Mouse (Mus musculus): ENCODE data around the gene Adh7. TPM values are rescaled to one million over a fixed set of nuclear protein-coding genes. Genes with fewer than 3 reads are reported as not detected.

Gene Adh7
- polyA plus RNA-seq, 1 experiment = 8.1 TPM

DNA sequence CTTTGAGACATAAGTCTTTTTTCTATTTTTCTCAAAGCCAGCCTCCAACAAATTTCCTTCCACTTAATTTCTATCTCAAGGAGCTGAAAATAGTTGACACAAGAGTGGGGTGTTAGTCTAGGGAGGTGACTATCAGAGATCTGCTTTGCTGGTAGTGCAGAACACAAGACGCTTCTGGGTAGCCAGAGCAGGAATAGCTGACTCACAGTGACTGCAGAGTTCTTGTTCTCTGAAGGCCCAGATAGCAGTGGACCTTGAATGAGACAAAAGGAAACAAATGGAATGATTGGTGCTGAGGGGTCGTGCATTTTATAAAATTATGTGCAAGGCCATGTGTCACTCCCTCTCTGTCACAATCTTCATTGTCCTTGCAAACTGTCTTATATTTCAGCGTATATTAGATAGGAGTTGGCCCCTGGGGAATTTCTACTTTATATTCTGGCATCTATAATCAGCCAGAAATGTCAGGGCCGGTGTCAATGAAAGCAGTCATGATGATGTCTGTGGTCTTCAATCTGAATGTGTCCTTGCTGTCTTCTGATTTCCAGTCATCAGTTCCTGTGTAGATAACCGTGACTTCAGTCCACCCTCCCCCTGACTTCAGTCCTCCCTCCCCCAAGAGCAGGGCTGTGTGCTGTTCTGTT is 7.0 kb upstream of the Adh7 start:
- Histone ChIP-seq H3K27me3 (ENCODE audit: control insufficient read depth, insufficient read depth, insufficient read length) (no peaks in the 10 kb centered on the region), H3ac (ENCODE audit: control insufficient read depth, insufficient read length) (no peak overlapping the region), H3K79me2 (ENCODE audit: control insufficient read depth, insufficient read depth) (no peaks in the 10 kb centered on the region), H3K4me2 (ENCODE audit: low read depth) (no peak overlapping the region), H3K4me3 (no peak overlapping the region), H3K36me3 (ENCODE audit: control insufficient read depth, insufficient read depth) (no peaks in the 10 kb centered on the region)
- TF ChIP-seq CEBPB (IDR thresholded peaks at IDR 0.05; ENCODE audit: insufficient read depth, poor library complexity, severe bottlenecking) (no peak), MAX (IDR thresholded peaks at IDR 0.05; ENCODE audit: low read depth) (no peak), TCF12 (IDR thresholded peaks at IDR 0.05; ENCODE audit: insufficient read depth, poor library complexity, severe bottlenecking) (no peak), POLR2A (IDR thresholded peaks at IDR 0.05; ENCODE audit: insufficient read length, low read depth) (no peak), MYOD1 (IDR thresholded peaks at IDR 0.05; ENCODE audit: control insufficient read depth in 1 of 3, insufficient read length in 2 of 3, low read depth in 2 of 3) (no peak), USF1 (IDR thresholded peaks at IDR 0.05; ENCODE audit: low read depth) (no peak), E2F4 (IDR thresholded peaks at IDR 0.05; ENCODE audit: insufficient read depth) (no peak), TCF3 (IDR thresholded peaks at IDR 0.05; ENCODE audit: insufficient read length, low read depth) (no peak), POLR2AphosphoS2 (IDR thresholded peaks at IDR 0.05; ENCODE audit: insufficient read length, low read depth) (no peak), REST (IDR thresholded peaks at IDR 0.05; ENCODE audit: insufficient read depth, insufficient read length) (no peak)

DNA sequence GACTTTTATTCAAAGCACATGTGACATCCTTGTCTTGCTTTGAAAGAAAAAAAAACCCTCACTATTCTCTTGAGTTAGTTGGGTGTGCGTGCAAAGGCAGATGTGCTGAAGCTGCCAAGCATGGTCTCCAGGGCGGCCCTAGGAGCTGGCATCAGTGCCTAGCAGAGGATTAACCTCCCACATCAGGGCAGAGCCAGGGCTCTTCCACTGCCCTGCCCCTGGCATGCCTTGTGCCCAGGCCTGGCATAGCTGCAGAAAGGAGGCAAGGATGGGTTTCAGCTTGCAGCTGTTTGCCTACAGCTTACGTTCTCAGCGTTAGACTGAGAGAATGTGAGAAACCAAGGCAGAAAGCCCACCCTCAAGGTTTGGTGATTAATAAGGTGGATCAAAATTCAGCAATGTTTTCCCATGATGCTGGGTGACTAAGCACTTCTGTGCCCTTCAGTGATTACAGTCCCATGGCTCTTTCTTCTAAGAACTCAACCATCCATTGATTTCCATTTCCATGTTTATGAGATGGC is 5.1 kb upstream of the Adh7 start:
- no peak overlapping the region for H3ac ChIP-seq (ENCODE audit: control insufficient read depth, insufficient read length)
- no peaks in the 10 kb centered on the region for H3K36me3 ChIP-seq (ENCODE audit: control insufficient read depth, insufficient read depth)
- no peak overlapping the region for H3K4me2 ChIP-seq (ENCODE audit: low read depth)
- no peak for TF ChIP-seq MAX (IDR thresholded peaks at IDR 0.05; ENCODE audit: low read depth)
- TF ChIP-seq CEBPB (IDR thresholded peaks at IDR 0.05; ENCODE audit: insufficient read depth, poor library complexity, severe bottlenecking) = no peak
- peak in 1 of 3 experiments; percentile 8 for TF ChIP-seq MYOD1 (IDR thresholded peaks at IDR 0.05; ENCODE audit: control insufficient read depth in 1 of 3, insufficient read length in 2 of 3, low read depth in 2 of 3)
- no peaks in the 10 kb centered on the region for H3K79me2 ChIP-seq (ENCODE audit: control insufficient read depth, insufficient read depth)
- no peaks in the 10 kb centered on the region for H3K27me3 ChIP-seq (ENCODE audit: control insufficient read depth, insufficient read depth, insufficient read length)
- no peak overlapping the region for H3K4me3 ChIP-seq

DNA sequence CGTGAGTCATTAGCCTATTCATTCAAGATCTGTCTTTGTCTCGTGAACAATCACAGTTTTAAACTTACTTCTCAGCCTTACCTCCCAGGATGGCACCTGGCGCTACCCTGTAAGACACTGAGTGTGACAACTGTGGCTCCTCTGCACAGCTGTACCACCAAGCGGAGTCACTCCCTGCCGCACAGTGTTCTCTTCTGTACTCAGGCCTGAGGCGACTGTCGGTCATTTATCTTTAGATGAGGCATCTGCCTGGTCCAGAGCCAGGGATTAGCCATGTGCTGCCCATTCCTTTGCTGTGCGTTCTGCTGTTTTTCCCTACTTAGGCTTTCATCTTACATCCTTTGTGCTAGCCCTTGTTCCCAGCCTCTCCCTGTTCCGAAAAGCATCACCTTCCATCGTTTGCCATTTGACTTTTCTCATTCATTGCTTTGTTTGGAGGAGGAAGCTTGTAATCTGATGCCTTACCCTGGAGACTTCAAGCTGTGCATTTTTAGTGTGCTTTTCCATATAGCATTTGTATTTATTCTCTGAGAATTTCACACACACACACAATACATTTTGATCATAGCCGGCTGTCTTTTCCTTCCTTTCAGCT is 2.1 kb upstream of the Adh7 start:
- Histone ChIP-seq H3K79me2 (ENCODE audit: control insufficient read depth, insufficient read depth) (peaks cover 18% of the 10 kb centered on the region), H3K4me2 (ENCODE audit: low read depth) (no peak overlapping the region), H3K4me3 (no peak overlapping the region), H3K36me3 (ENCODE audit: control insufficient read depth, insufficient read depth) (no peaks in the 10 kb centered on the region), H3K27me3 (ENCODE audit: control insufficient read depth, insufficient read depth, insufficient read length) (no peaks in the 10 kb centered on the region), H3ac (ENCODE audit: control insufficient read depth, insufficient read length) (no peak overlapping the region)
- TF ChIP-seq MYOG (IDR thresholded peaks at IDR 0.05; ENCODE audit: control insufficient read depth in 1 of 3, insufficient read depth in 1 of 3, insufficient read length in 2 of 3, low read depth in 2 of 3) (peak in 1 of 3 experiments; percentile 49), TCF12 (IDR thresholded peaks at IDR 0.05; ENCODE audit: insufficient read depth, poor library complexity, severe bottlenecking) (no peak), MYOD1 (IDR thresholded peaks at IDR 0.05; ENCODE audit: control insufficient read depth in 1 of 3, insufficient read length in 2 of 3, low read depth in 2 of 3) (peak in 2 of 3 experiments; percentile 37 to 47), MAX (IDR thresholded peaks at IDR 0.05; ENCODE audit: low read depth) (no peak), SRF (IDR thresholded peaks at IDR 0.05; ENCODE audit: control insufficient read depth, insufficient read length, low read depth) (no peak)

DNA sequence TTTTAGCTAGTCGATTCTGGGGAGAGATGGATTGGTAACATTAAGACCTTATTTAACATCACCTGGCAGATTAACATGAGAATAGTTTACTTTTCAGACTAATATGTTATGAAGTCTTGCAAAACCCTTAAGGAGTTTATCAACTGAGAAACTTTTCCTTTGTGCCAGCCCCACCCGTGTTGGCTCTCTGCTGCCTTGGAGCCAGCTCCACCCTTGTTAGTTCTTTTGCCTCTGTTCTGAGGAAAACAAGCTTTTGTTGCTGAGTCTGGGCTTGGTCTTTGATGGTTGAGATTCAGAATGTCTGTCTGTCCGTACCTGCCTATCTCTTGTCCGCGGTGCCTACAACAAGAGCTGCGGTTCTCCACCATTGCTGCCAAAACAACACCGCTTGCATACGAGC is 1.5 kb upstream of the Adh7 start:
- Histone ChIP-seq H3ac (ENCODE audit: control insufficient read depth, insufficient read length) (no peak overlapping the region), H3K4me2 (ENCODE audit: low read depth) (no peak overlapping the region), H3K27me3 (ENCODE audit: control insufficient read depth, insufficient read depth, insufficient read length) (no peaks in the 10 kb centered on the region), H3K36me3 (ENCODE audit: control insufficient read depth, insufficient read depth) (no peaks in the 10 kb centered on the region), H3K4me3 (no peak overlapping the region), H3K79me2 (ENCODE audit: control insufficient read depth, insufficient read depth) (peaks cover 19% of the 10 kb centered on the region)
- no peak for TF ChIP-seq E2F4 (IDR thresholded peaks at IDR 0.05; ENCODE audit: insufficient read depth)

DNA sequence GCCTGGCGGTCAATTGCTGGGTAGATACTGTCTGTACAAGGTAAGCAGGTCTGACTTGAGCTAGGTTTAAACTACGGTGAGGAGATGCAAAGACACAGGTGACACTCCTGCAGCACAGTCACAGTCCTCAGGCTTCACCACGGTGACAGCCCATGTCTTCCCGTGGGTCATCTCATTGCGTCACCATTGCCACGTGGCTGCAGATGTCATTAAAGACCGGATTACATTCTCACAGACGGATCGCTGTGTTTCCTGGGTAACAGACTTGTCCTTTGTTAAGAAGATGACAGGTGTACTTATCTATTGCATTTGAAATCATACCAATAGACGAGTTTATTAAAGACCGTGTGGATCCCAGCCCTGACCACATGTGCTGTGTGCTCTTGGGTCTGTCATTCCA is 3.6 kb downstream of the Adh7 start:
- no peak overlapping the region for H3K4me3 ChIP-seq
- peaks cover 19% of the 10 kb centered on the region for H3K79me2 ChIP-seq (ENCODE audit: control insufficient read depth, insufficient read depth)
- peaks cover 15% of the 10 kb centered on the region for H3K36me3 ChIP-seq (ENCODE audit: control insufficient read depth, insufficient read depth)
- H3K4me2 ChIP-seq (ENCODE audit: low read depth) = no peak overlapping the region
- no peak overlapping the region for H3ac ChIP-seq (ENCODE audit: control insufficient read depth, insufficient read length)
- TF ChIP-seq CEBPB (IDR thresholded peaks at IDR 0.05; ENCODE audit: insufficient read depth, poor library complexity, severe bottlenecking) (no peak), TCF12 (IDR thresholded peaks at IDR 0.05; ENCODE audit: insufficient read depth, poor library complexity, severe bottlenecking) (no peak), TCF3 (IDR thresholded peaks at IDR 0.05; ENCODE audit: insufficient read length, low read depth) (no peak), REST (IDR thresholded peaks at IDR 0.05; ENCODE audit: insufficient read depth, insufficient read length) (no peak), MAX (IDR thresholded peaks at IDR 0.05; ENCODE audit: low read depth) (no peak), SRF (IDR thresholded peaks at IDR 0.05; ENCODE audit: control insufficient read depth, insufficient read length, low read depth) (no peak), USF1 (IDR thresholded peaks at IDR 0.05; ENCODE audit: low read depth) (no peak), MYOG (IDR thresholded peaks at IDR 0.05; ENCODE audit: control insufficient read depth in 1 of 3, insufficient read depth in 1 of 3, insufficient read length in 2 of 3, low read depth in 2 of 3) (no peak), E2F4 (IDR thresholded peaks at IDR 0.05; ENCODE audit: insufficient read depth) (no peak), MYOD1 (IDR thresholded peaks at IDR 0.05; ENCODE audit: control insufficient read depth in 1 of 3, insufficient read length in 2 of 3, low read depth in 2 of 3) (no peak), POLR2AphosphoS2 (IDR thresholded peaks at IDR 0.05; ENCODE audit: insufficient read length, low read depth) (no peak), POLR2A (IDR thresholded peaks at IDR 0.05; ENCODE audit: insufficient read length, low read depth) (no peak)
- no peaks in the 10 kb centered on the region for H3K27me3 ChIP-seq (ENCODE audit: control insufficient read depth, insufficient read depth, insufficient read length)
